Mouse (Mus musculus): ENCODE data around the gene Ccr4. TPM values are rescaled to one million over a fixed set of nuclear protein-coding genes. Genes with fewer than 3 reads are reported as not detected.
"Not testable (repeated sequence)": the region's sequence is repeated elsewhere in the genome, so short reads cannot be mapped to it uniquely, and the experiment has no call there.

The Ccr4 gene
- total RNA-seq, 2 experiments from 2014 or later, result not detected

- DNase-seq, result no peak
Observed at GRCm38 (mm10) chr9:114522501-114522900, 17.8 kb upstream of the Ccr4 start.

DNA sequence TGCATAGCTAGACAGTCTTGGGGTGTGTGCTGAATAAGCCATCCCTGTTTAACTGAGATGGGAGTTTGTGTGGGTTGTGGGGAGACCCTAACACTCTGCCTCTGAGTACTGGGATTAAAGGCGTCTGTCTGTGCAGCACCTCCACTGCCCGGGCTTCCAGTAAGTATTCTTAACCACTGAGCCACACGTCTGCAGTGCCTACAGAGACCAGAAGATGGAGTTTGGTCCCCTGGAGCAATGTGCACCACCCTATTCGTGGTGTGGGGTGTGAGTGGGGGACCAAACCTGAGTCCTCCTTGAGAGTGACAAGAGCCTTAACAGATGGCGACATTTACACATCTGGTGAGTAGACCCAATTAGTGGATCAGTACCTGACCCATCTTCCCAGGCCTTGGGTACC, 17.3 kb upstream of the Ccr4 start:
- DNase-seq, result no peak

- DNase-seq, result not testable (repeated sequence)
Observed at GRCm38 (mm10) chr9:114520529-114520928, 15.8 kb upstream of the Ccr4 start.

DNA sequence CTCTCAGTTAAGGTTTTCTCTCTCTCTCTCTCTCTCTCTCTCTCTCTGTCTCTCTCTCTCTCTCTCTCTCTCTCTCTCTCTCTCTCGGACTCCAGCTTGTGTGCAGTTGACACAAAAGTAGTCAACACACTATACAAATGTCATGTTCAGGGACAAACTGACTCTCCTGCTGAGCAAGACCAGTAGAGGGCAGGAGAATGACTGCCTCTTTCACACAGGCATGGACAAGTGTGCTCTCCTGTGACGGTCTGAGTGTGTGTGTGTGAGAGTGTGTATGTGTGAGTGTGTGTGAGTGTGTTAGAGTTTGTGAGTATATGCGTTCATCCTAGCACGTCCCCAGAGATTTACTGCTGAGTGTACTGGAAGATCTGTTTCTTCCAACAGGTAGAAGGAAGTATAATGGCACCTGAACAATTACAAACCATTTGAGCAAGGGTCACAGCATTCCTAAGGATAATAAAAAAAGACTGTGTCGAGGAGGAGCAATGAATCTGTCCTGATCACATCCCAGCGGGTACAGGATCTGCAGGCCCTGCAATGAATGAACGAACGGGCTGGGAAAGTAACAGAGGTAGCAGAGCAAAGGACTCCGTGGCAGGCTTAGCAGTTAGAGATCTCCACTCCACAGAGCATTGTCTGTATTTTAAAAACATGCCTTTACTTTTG, 14.2 kb upstream of the Ccr4 start:
- DNase-seq, result no peak

DNA sequence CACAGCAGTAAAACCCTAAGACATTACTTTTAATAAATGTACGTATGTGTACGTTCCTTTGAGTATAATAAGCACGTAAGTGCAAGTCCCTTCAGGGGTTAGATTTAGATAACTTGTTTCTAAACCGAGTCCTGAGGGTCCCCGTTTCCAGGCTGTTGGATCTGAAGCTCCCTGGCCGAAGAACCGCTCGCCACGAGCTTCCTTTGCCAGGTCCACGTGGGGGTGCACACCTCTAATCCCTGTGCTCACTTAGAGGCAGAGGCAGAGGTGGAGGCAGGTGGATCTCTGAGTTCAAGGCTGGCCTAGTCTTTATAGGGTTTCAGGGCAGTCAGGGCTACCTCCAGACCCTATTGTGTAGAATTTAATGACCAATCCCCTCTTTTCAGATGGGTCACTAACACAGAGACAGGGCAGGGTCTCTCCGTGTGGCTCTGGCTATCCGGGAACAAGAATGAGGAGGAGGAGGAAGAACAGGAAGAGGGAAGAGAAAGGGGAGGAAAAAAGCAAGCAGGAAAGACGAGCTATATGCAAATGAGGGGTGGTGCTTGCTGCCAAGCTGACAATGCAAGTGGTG, 13.3 kb upstream of the Ccr4 start:
- DNase-seq, result no peak

GRCm38 (mm10) chr9:114515364-114515763, 10.6 kb upstream of the Ccr4 start, which contains the start of gene C130032M10Rik:
C130032M10Rik (plus strand) TSS chr9:114515697.
- DNase-seq, result peak in 1 of 2 experiments; percentile 14

- no peak for DNase-seq
Observed at GRCm38 (mm10) chr9:114512831-114513230, 8.1 kb upstream of the Ccr4 start.

DNA sequence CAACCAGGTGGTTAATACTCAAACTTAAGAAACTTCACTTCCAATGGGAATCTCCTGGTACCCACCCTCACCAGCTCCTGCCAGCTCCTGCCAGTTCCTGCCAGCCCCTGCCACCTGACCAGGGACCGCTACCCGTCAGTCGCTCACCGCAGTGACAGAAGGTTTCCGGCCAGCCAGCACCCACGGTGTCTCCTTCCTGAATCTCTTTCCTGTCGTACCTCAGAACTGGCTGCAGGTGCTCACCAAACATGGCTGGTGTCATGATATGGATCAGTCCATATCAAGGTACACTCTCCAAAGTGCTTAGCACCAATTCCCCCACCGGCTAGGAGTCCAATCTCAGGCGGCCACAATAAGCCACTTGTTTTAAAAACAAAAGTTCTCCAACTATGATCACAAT, 5.1 kb upstream of the Ccr4 start:
- no peak for DNase-seq

GRCm38 (mm10) chr9:114507421-114507820, 2.7 kb upstream of the Ccr4 start:
- DNase-seq, result no peak

DNA sequence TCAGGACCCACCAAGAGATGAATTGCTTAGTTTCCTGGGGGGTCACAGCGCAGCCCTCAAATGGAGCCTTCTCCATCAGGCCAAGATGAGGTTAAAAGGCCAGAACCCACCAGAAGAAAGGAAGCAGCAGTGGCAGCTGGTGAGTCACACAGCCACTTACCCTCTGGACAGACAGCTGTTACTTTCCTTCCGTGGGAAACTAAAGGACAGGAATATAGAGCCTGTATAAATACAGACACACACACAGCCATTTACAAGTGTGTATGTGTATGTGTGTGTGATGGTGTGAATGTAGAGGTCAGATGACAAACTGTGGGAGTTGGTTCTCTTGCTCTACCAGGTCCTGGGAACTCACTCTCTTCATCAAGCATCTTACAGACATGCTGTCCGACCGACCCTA, 1.8 kb upstream of the Ccr4 start:
- DNase-seq, result no peak

DNA sequence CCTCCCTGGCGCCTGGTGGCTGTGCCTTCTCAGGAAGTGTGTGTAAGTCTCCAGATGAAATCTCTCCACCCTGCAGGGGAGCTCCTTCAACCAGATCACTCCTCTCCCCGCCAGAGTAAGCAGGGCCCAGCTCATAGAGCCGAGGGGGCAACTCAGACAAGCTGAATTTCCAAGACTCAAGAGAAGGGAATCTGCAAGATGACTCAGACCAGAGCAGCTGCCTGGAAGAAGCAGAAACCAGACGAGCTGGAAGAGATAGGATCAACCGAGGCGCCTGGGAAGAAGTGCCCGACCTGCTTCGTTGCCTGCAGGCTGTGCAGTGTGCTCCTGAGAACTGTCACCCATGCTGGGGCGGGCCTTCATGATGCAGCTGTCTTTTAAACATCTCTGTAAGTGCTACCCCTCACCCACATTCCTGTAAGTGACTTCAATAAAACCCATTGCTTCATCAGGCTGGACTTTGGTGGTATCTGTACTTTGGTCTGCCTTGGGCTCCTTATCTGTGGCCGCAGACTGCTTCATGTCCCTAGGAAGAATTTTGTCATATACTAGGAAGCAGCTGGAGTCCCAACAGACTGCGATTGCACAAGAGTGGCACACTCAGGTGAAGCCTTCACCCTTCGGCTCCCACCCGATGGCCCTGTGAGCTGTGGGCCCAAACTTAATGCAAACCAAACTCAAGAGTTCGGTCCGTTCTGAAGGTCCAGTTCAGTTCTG, 1.8 kb downstream of the Ccr4 start:
- no peak for DNase-seq

- DNase-seq, result no peak
Observed at GRCm38 (mm10) chr9:114501913-114502312, 2.8 kb downstream of the Ccr4 start.

DNA sequence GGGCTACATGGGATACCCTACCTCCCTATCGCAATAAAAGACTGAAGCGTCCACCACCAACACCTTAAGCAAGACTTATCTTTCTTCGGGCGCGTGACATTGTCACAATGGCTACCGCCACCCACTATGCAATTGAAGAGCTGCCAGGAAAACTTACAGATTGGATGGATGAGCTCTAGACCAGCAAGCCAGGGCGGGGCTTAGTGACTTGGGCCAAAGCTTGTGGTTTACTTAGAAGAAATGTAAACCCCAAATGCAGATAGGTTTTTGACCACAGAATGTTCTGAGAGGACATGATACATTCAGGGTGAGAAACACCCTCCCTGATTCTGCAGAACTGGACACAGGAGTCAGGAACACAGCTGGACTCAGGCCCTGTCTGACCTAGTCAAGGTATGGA, 3.6 kb downstream of the Ccr4 start:
- DNase-seq, result no peak

GRCm38 (mm10) chr9:114499783-114500515, 4.8 kb downstream of the Ccr4 start:
- peak; percentile 69 to 75 for DNase-seq

GRCm38 (mm10) chr9:114498218-114498617, 6.5 kb downstream of the Ccr4 start:
- DNase-seq, result peak; percentile 89 to 92

DNA sequence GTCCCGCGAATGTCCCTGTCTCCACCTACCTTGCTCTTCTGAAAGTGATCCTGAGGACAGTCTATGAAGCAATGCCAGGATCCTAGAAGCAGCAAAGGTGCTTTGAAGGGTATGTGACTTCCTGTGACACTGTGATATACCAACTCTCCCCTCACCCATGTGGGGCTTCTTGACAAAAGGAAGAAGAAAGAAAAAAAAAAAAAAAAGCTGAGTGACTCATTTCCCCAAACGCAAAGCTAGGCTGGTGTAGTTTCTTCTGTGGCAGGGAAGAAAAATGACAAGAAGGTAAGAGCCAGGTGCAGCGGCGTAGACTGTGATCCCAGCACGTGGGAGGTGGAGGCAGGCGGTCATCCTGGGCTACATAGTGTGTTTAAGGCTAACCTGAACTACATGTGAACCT, 8.2 kb downstream of the Ccr4 start:
- DNase-seq, result no peak

- no peak for DNase-seq
Observed at GRCm38 (mm10) chr9:114487481-114488258, 17.0 kb downstream of the Ccr4 start.

GRCm38 (mm10) chr9:114486808-114487207, 17.9 kb downstream of the Ccr4 start:
- no peak for DNase-seq

DNA sequence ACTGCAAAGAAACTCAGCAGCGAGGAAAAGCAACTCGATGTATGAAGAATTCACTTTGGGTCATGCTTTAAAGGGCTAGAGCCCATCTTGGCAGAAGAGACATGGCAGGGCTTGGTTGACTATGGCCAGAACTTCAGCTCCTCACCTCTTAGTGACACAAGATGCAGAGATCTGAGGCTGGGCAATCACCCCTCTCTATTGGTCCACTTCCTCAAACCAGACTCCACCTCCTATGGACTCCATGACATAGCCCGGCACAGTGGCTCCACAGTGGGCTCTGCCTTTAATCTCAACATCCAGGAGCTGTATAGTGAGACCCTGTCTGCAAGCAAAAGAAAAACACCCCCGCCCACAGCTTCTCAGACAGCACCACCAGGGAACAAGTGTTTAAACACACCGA, 19.9 kb downstream of the Ccr4 start:
- no peak for DNase-seq

- DNase-seq, result no peak
Observed at GRCm38 (mm10) chr9:114480940-114481339, 23.8 kb downstream of the Ccr4 start.

DNA sequence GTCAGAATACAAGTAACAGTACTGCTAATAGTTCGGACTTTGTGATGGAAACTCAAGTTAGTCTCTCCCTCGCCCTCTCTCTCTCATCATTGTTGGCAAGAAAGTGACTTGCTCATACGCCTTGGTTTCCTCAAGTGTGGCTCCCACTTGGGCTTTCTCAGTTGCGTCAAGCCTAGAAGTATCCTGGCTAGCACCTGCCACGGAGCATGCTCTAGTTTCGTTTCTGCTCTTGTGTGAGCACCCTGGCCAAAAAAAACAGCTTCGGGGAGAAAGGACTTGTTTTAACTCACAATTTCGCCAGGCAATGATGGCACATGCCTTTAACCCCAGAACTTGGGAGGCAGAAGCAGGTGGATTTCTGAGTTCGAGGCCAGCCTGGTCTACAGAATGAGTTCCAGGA, 27.7 kb downstream of the Ccr4 start:
- no peak for DNase-seq

DNA sequence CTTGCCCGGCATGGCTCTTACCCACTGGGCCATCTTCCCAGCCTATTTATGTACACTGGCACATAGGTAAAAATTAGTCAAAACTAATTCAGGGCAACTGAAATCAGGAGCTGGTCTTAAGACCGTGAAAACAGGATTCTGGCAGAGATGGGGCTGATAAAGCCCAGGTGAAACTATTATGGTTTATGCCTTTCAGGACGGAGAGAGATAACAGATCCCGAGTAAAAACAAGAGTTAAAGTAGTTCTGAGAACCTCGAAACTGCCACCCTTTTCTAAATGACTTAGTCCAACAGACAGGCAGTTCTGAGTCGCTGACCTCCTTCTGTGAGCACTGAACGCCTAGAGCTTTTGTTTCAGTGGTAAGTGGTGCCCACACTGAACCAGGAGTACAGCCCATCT, 32.8 kb downstream of the Ccr4 start:
- no peak for DNase-seq

Data from adrenal gland, postnatal 36 days (tissue).